Mouse (Mus musculus) frontal cortex, postnatal 14 days (tissue): ENCODE results near the gene Fbln1.

Experiments used
- DNase-seq, 2 experiments: peaks; one replicate each; pipeline ENCODE4 v3.0.0; 2022; ENCODE audit warnings: low spot score in 2 of 2

The Fbln1 gene

DNA sequence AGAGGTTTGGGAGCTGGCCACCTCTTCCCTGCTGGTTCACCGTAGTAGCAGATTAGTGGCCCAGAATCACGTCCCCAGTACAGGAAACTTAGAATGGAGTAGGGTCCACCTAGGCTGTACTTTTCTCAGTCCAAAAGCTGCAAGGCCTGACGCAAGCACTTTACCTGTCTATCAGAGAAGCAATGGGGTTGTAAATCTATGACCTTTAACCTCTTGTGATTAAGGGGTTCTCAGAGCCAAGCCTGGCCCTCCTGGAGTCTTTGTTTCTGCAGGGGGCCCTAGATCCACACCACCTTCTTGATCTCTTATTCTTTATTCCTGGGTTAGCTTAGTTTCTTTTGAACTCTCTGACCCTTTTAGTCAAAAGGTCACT is 940 bp downstream of the Fbln1 start:
- DNase-seq, result no peak

DNA sequence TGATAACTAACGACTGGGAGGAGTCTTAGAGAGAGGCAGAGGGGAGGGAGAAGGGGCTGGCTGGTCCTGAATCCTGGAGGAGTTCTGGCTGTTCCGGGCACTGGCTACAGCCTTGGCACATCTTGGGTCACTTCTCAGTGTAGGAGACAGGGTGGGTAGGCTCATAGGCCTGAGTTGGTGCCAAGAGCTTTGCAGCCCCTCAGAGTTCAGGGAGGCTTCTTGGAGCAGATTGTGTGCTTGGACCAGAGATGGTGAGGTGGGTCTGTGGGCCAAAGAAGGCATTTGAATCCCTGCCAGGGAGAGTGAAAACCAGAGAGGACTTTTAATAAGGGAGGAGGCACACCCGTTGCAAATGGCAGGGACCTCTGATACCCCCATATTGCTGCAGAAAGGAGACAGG is 1.3 kb downstream of the Fbln1 start:
- DNase-seq, result no peak

GRCm38 (mm10) chr15:85207763-85208162 is 2.0 kb downstream of the Fbln1 start:
- DNase-seq, result peak; percentile 23 to 42

DNA sequence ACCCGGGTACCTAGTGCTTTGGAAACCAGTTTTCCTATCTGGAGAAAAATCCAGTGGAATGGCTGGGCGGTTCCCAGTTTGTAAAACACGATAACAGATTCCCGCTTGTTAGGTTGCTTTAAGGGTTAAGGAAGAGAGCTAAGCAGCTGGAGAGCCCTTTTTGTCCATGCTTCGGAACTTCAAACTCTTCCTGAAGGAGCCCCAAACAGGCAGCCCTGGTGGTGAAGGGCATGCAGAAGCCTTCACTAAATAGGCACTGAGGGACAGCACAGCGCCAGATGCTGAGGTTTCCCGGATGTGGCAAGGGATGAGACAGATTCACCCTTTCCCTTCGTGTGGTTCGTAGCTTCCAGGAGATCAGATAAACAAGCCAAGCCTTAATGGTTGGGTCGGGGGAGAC is 2.6 kb downstream of the Fbln1 start:
- no peak for DNase-seq

GRCm38 (mm10) chr15:85209341-85209740 is 3.6 kb downstream of the Fbln1 start:
- DNase-seq, result no peak

- no peak for DNase-seq
Measured at GRCm38 (mm10) chr15:85210686-85211085, 4.9 kb downstream of the Fbln1 start.

DNA sequence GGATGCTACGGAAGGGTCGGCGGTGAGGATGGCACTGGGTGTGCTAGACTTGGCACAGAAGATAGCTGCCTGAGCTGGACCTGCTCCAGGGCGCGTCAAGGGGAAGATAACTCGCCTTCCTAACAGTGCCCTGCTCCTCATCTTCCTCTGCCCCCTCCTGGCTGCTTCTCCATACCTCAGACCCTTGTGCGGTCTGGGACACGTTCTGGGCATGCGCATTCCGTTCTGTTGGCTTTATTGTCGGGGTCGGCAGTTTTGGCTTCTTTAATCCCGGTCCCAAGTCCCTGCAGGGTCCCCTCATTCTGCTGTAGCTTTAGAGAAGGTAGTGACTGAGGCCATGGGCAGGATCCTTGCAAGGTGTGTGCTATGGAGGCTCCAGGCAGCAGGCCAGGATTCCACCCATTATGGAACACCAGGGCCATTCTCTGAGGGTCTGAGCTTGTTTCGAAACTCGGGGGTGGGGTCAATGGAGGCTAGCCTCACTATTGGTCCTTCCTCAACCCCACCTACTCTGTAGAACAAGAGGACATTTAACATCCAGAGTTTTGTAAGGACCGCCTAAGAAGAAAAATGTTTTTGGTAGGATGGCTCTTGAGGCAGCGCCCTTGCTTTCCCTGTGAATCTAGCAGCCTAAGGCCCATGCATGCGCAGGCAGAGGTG is 5.5 kb downstream of the Fbln1 start:
- no peak for DNase-seq

DNA sequence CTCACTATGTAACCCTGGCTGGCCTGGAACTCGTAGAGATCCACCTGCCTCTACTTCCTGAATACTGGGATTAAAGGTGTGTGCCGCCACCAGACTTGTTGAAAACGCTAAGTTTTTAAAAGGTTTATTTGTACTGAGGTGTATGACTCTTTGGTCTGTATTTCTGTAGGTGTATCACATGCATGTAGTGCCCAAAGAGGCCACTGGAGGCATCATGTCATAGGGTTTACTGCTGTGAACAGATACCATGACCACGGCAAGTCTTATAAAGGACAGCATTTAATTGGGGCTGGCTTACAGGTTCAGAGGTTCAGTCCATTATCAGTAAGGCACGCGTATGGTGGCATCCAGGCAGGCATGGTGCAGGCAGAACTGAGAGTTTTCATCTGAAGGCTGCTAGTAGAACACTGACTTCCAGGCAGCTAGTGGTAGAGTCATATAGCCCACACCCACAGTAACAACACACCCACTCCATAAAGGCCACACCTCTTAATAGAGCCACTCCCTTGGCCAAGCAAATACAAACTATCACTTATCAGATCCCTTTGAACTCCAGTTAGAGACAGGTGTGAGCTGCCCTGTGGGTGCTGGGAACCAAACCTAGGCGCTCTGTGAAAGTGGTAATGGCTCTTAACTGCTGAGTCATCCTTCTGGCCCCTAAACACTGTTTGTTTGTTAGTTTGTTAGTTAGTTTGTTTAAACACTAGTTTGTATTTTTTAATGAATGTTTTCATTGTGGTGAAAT is 10.5 kb downstream of the Fbln1 start:
- no peak for DNase-seq

- no peak for DNase-seq
Measured at GRCm38 (mm10) chr15:85218617-85219265, 13.0 kb downstream of the Fbln1 start.

DNA sequence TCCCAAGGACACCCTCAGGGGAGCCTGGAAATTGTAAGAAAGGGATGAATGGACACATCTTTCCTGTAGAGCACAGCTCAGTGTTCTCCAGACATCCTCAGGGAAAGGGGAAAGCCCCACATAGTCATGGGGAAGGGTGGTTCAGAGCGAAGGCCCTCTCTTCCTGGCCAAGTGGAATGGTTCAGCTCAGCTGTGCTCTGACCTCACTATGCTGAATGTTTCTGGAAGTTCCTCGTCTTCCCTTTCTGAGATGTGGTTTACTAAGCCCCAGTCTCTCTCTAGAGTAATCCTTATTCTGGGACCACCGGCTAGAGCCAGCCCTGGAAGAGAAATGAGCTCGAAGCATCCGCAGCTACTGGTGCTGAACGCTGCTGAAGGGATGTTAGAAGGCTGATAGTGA is 14.6 kb downstream of the Fbln1 start:
- DNase-seq, result no peak

- DNase-seq, result no peak
Measured at GRCm38 (mm10) chr15:85221115-85221854, 15.5 kb downstream of the Fbln1 start.

DNA sequence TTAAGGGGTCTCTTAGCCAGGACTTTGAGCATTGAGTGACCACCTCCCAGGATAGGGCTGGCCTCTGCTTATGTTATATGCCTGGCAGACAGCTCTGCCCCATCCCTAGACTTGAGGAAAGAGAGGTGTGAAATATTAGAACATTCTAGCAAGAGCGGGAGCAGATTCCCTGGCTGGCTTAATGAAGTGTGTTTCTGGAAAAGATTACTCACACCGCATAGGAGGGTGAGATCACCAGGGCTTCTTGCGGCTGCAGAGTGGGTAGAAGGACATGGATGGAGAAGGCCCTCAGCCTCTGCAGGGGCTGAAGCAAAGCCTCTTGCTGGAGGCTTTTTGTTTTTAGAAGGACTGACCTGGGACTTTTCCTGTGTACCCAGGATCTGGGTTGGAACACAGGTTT is 19.9 kb downstream of the Fbln1 start:
- DNase-seq, result no peak

DNA sequence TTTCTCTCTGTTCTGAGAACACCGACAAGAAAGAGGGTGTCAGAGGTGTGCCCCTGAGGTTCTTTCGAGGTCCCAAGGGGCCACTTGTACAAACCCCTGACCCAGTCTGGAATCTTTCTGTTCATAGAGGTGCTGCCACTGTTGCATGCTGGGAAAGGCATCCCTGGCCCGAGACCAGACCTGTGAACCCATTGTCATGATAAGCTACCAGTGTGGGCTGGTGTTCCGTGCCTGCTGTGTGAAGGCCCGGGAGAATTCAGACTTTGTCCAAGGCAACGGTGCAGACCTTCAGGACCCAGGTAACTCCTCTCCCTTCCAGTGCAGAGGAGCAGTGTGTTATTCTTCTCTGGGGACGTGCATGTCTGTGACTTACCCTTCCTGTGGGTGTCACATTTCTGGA is 21.1 kb downstream of the Fbln1 start:
- no peak for DNase-seq

GRCm38 (mm10) chr15:85228568-85228967 is 22.8 kb downstream of the Fbln1 start:
- DNase-seq, result no peak

- no peak for DNase-seq
Measured at GRCm38 (mm10) chr15:85229960-85230535, 24.3 kb downstream of the Fbln1 start.

GRCm38 (mm10) chr15:85230613-85231012 is 24.9 kb downstream of the Fbln1 start:
- DNase-seq, result no peak

DNA sequence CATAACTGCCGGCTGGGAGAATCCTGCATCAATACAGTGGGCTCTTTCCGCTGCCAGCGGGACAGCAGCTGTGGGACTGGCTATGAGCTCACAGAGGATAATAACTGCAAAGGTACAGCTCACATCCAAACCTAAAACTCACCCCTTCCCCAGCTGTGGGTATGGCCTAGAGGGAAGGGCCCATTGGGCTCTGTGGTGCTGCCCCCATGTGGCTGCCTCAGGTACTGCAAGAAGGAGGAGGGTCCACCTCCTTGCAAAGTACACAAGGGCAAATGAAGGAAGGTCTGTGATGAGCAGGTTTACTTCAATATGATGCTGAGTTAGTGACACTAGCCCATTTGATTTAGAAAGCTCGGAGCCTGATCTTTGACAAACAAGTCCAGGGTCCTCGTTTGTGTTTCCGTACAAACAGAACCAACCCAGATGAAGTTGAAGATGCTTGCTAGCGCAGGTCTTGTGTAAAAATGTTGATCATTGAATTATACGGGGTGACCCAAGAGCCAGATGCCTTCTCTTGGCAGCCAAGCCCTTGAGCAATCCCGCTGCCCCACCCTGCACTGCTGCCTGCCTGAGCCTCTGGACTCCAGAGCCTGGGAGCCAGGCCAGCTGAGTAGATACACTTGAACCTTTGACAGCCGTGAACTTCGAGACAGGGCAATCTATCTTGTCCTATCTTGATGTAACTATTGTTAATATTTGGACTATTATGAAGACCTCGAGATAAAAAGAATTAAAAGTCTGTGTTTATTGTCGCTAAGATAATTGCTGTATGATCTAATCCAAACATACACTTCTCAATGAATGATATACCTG is 25.9 kb downstream of the Fbln1 start:
- DNase-seq, result peak in 1 of 2 experiments; percentile 34

GRCm38 (mm10) chr15:85232256-85232535 is 26.4 kb downstream of the Fbln1 start:
- DNase-seq, result no peak

GRCm38 (mm10) chr15:85232543-85233250 is 26.9 kb downstream of the Fbln1 start:
- DNase-seq, result no peak

- no peak for DNase-seq
Measured at GRCm38 (mm10) chr15:85233251-85233611, 27.5 kb downstream of the Fbln1 start.

DNA sequence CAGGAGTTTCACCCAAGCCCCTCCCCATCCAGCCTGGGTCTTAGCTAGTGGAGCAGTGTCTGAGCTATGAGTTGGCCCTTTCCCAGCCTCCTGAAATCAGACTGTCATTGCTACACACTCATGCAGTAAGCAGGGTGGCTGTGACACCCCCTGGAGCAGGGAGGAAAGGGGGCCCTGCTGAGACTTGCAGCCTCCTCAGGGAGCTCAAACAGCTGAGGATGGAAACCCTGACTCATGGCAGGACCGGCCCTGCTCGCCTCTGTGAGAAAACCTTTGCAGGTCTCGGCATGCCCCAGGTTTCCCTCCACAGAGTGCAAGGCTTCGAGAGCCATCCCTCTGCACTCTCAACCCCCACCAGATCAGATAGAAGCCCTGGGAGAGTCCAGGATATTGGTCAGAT is 27.9 kb downstream of the Fbln1 start:
- DNase-seq, result no peak
